Mouse (Mus musculus) CH12.LX (cell line): ENCODE data around the gene Wsb2. TPM values are rescaled to one million over a fixed set of nuclear protein-coding genes. Genes with fewer than 3 reads are reported as not detected.

ENCODE experiments used
- DNase-seq: peaks from one replicate; pipeline ENCODE4 v3.0.0-alpha.2; 2013; ENCODE audit errors: extremely low read depth
- H3K27ac ChIP-seq: 2 replicates; pipeline ENCODE4 v1.5.1; 2012; ENCODE audit warnings: low read depth, mild to moderate bottlenecking, control low read depth, moderate library complexity; ENCODE audit not compliant: insufficient read depth
- H3K27me3 ChIP-seq: replicated peaks from 2 replicates; pipeline ENCODE3; 2012; ENCODE audit warnings: inconsistent platforms
- H3K36me3 ChIP-seq, 2 experiments: replicated peaks in 1 of 2; 2 replicates each; pipeline versions ENCODE3 to v1.6.1; 2012; ENCODE audit warnings: inconsistent platforms in 1 of 2, low read length in 1 of 2, mild to moderate bottlenecking in 1 of 2, mixed read lengths in 1 of 2, moderate library complexity in 1 of 2; ENCODE audit not compliant: control insufficient read depth in 1 of 2, insufficient read depth in 1 of 2
- H3K4me1 ChIP-seq, 2 experiments: 2 replicates each; pipeline ENCODE4 v1.6.1; 2012; ENCODE audit warnings: inconsistent platforms in 1 of 2, moderate library complexity in 1 of 2; ENCODE audit not compliant: insufficient read depth in 2 of 2, control insufficient read depth in 1 of 2
- H3K4me2 ChIP-seq: 2 replicates; pipeline ENCODE4 v1.6.1; 2012; ENCODE audit warnings: low read depth, mild to moderate bottlenecking, control low read depth; ENCODE audit not compliant: poor library complexity, insufficient read depth, severe bottlenecking
- H3K4me3 ChIP-seq, 3 experiments: fragments of 150-350 bp in 1 of 3; sonication (generic) in 1 of 3; replicated peaks in 1 of 3; 2 replicates each; pipeline versions ENCODE3 to v1.5.1; 2011 to 2012; ENCODE audit warnings: low read depth in 2 of 3, low read length in 2 of 3, mild to moderate bottlenecking in 2 of 3, moderate library complexity in 2 of 3, control low read depth in 1 of 3, improper control_type of control experiment in 1 of 3, inconsistent platforms in 1 of 3, mixed read lengths in 1 of 3; ENCODE audit not compliant: poor library complexity in 1 of 3
- H3K79me2 ChIP-seq: replicated peaks from 2 replicates; pipeline ENCODE4 v1.6.1; 2012; ENCODE audit warnings: mild to moderate bottlenecking, moderate library complexity; ENCODE audit not compliant: control insufficient read depth, poor library complexity, insufficient read depth, severe bottlenecking; ENCODE audit errors: extremely low read depth
- H3K9ac ChIP-seq: 2 replicates; pipeline ENCODE4 v1.6.1; 2012; ENCODE audit warnings: low read depth, mild to moderate bottlenecking, control low read depth, moderate library complexity; ENCODE audit not compliant: insufficient read depth
- H3K9me3 ChIP-seq: replicated peaks from 2 replicates; pipeline ENCODE3; 2012; ENCODE audit warnings: low read length, inconsistent platforms, mixed read lengths
- CHD1 ChIP-seq: IDR thresholded peaks from 2 replicates; pipeline ENCODE4 v1.6.1; 2012; ENCODE audit warnings: low read depth, low read length, improper control_type of control experiment, inconsistent platforms
- CHD2 ChIP-seq: IDR thresholded peaks from 2 replicates; pipeline ENCODE4 v1.6.1; 2011; ENCODE audit warnings: low read length, improper control_type of control experiment
- E2F4 ChIP-seq: IDR thresholded peaks from 2 replicates; pipeline ENCODE4 v1.6.1; 2011; ENCODE audit warnings: low read depth, low read length, improper control_type of control experiment; ENCODE audit not compliant: insufficient replicate concordance
- ELF1 ChIP-seq: IDR thresholded peaks from 2 replicates; pipeline ENCODE4 v1.6.1; 2014; ENCODE audit warnings: low read depth, mild to moderate bottlenecking, inconsistent platforms, low read length, improper control_type of control experiment
- EP300 ChIP-seq: IDR thresholded peaks from 2 replicates; pipeline ENCODE4 v1.6.1; 2011; ENCODE audit warnings: low read length, improper control_type of control experiment
- ETS1 ChIP-seq: conservative IDR thresholded peaks from 2 replicates; pipeline ENCODE4 v1.6.1; 2012; ENCODE audit warnings: low read depth, mild to moderate bottlenecking, inconsistent platforms, low read length, improper control_type of control experiment, moderate library complexity
- HCFC1 ChIP-seq: IDR thresholded peaks from 2 replicates; pipeline ENCODE4 v1.6.1; 2012; ENCODE audit warnings: low read depth, mild to moderate bottlenecking, inconsistent platforms, low read length, improper control_type of control experiment
- IRF4 ChIP-seq: IDR thresholded peaks from 2 replicates; pipeline ENCODE4 v1.6.1; 2014; ENCODE audit warnings: low read depth, mild to moderate bottlenecking, inconsistent platforms, low read length, improper control_type of control experiment
- KAT2A ChIP-seq: IDR thresholded peaks from 2 replicates; pipeline ENCODE4 v1.6.1; 2012; ENCODE audit warnings: low read length, improper control_type of control experiment, inconsistent platforms; ENCODE audit not compliant: insufficient replicate concordance
- MAFK ChIP-seq: IDR thresholded peaks from 2 replicates; pipeline ENCODE4 v1.6.1; 2011; ENCODE audit warnings: low read length, improper control_type of control experiment; ENCODE audit not compliant: insufficient replicate concordance
- MAZ ChIP-seq: IDR thresholded peaks from 2 replicates; pipeline ENCODE4 v1.6.1; 2012; ENCODE audit warnings: low read depth, mild to moderate bottlenecking, inconsistent platforms, low read length, improper control_type of control experiment, moderate library complexity
- MXI1 ChIP-seq: IDR thresholded peaks from 2 replicates; pipeline ENCODE4 v1.6.1; 2011; ENCODE audit warnings: mild to moderate bottlenecking, low read depth, low read length, improper control_type of control experiment
- MYC ChIP-seq: IDR thresholded peaks from 2 replicates; pipeline ENCODE4 v1.6.1; 2011; ENCODE audit warnings: low read depth, mild to moderate bottlenecking, improper control_type of control experiment, low read length
- NELFE ChIP-seq: IDR thresholded peaks from 2 replicates; pipeline ENCODE4 v1.6.1; 2011; ENCODE audit warnings: low read depth, low read length, improper control_type of control experiment
- NRF1 ChIP-seq: IDR thresholded peaks from 2 replicates; pipeline ENCODE4 v1.6.1; 2014; ENCODE audit warnings: low read depth, mild to moderate bottlenecking, inconsistent platforms, low read length, improper control_type of control experiment, moderate library complexity
- PAX5 ChIP-seq: IDR thresholded peaks from 2 replicates; pipeline ENCODE4 v1.6.1; 2012; ENCODE audit warnings: low read length, inconsistent platforms, mixed read lengths
- POLR2A ChIP-seq: IDR thresholded peaks from 2 replicates; pipeline ENCODE4 v1.6.1; 2011; ENCODE audit warnings: low read depth, mild to moderate bottlenecking, improper control_type of control experiment, low read length
- POLR2AphosphoS2 ChIP-seq: IDR thresholded peaks from 2 replicates; pipeline ENCODE4 v1.6.1; 2011; ENCODE audit warnings: low read depth, low read length, improper control_type of control experiment
- RAD21 ChIP-seq: IDR thresholded peaks from 2 replicates; pipeline ENCODE4 v1.6.1; 2011; ENCODE audit warnings: low read depth, mild to moderate bottlenecking, low read length, improper control_type of control experiment, moderate library complexity
- RCOR1 ChIP-seq: conservative IDR thresholded peaks from 2 replicates; pipeline ENCODE4 v1.6.1; 2012; ENCODE audit warnings: low read depth, mild to moderate bottlenecking, inconsistent platforms, low read length, improper control_type of control experiment
- SIN3A ChIP-seq: IDR thresholded peaks from 2 replicates; pipeline ENCODE4 v1.6.1; 2012; ENCODE audit warnings: low read length, improper control_type of control experiment, inconsistent platforms
- TBP ChIP-seq: conservative IDR thresholded peaks from 2 replicates; pipeline ENCODE4 v1.6.1; 2011; ENCODE audit warnings: low read depth, low read length, improper control_type of control experiment
- TCF12 ChIP-seq: IDR thresholded peaks from 2 replicates; pipeline ENCODE4 v1.6.1; 2014; ENCODE audit warnings: low read depth, mild to moderate bottlenecking, inconsistent platforms, low read length, improper control_type of control experiment
- UBTF ChIP-seq: IDR thresholded peaks from 2 replicates; pipeline ENCODE4 v1.6.1; 2012; ENCODE audit warnings: low read depth, mild to moderate bottlenecking, inconsistent platforms, low read length, improper control_type of control experiment, moderate library complexity
- USF1 ChIP-seq: IDR thresholded peaks from 2 replicates; pipeline ENCODE4 v1.6.1; 2014; ENCODE audit warnings: low read depth, mild to moderate bottlenecking, inconsistent platforms, low read length, improper control_type of control experiment
- USF2 ChIP-seq: conservative IDR thresholded peaks from 2 replicates; pipeline ENCODE4 v1.6.1; 2011; ENCODE audit warnings: low read depth, low read length, improper control_type of control experiment
- ZKSCAN1 ChIP-seq: IDR thresholded peaks from 2 replicates; pipeline ENCODE4 v1.6.1; 2012; ENCODE audit warnings: low read depth, inconsistent platforms, low read length, improper control_type of control experiment, borderline replicate concordance
- dilution Hi-C: fragments of 300-500 bp; cut with MboI; formaldehyde crosslinking; loops from 2 replicates; pipeline ENCODE4 v1.14.3; 2020; ENCODE audit warnings: low sequenced_read_pairs; ENCODE audit not compliant: extremely low pct_unique_long_range_greater_than_20kb, extremely low pct_ligation_motif_present
- in situ Hi-C: fragments of 300-500 bp; cut with MboI; formaldehyde crosslinking; loops from 3 replicates; pipeline ENCODE4 v1.14.3; 2019; ENCODE audit warnings: low sequenced_read_pairs, low pct_ligation_motif_present, low pct_unique_long_range_greater_than_20kb, mixed read lengths
- polyA plus RNA-seq: library from polyadenylated mRNA; unstranded; fragments of >175 nt; gene quantifications from 2 replicates; pipeline ENCODE4 v1.2.1, GENCODE M21; 2012; ENCODE audit warnings: low read depth; ENCODE audit not compliant: insufficient read length
- total RNA-seq, 2 experiments: library from RNA; depleted of rRNA; stranded (reverse); fragments of 300-350 nt in 1 of 2; fragments of >200 nt in 1 of 2; gene quantifications; 2 replicates each; pipeline ENCODE4 v1.2.3; 2012 to 2014

Gene Wsb2
- total and polyA plus RNA-seq, 3 experiments: 36.1 to 44.2 (median 41.7) TPM

DNA sequence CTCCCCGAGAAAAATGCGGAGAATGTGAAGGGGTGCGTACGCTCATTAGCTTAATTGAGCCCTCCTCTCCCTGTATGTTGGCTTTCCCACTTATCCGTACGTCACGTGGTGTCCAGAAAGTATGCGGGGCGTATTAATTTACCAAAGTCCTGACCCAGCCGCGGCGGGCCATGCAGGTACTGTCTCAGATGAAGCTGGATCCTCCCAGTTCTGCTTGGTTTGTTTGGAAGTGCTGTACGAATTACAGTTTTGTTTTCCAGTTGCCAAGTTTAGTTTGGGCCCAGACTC is 3.1 kb downstream of the Wsb2 start:
- peaks cover 20 to 29% of the 10 kb centered on the region in 2 experiments for H3K36me3 ChIP-seq
- H3K4me1 ChIP-seq: peaks cover 18 to 69% of the 10 kb centered on the region in 2 experiments
- H3K27me3 ChIP-seq: no peaks in the 10 kb centered on the region
- H3K4me2 ChIP-seq: no peak overlapping the region
- TF ChIP-seq POLR2AphosphoS2 (no peak), USF2 (no peak), RCOR1 (no peak), TCF12 (no peak), CHD1 (no peak), HCFC1 (no peak), NELFE (no peak), ELF1 (no peak), IRF4 (no peak), MAZ (no peak), PAX5 (no peak), SIN3A (no peak), EP300 (no peak), ETS1 (no peak), USF1 (no peak), MXI1 (no peak), KAT2A (no peak), RAD21 (no peak), CHD2 (no peak)
- TF ChIP-seq, all 38 proteins: peak for 0
- in situ Hi-C loops (no loop called here), dilution Hi-C loops (no loop called here)
- DNase-seq: no peak
- no peak overlapping the region for H3K4me3 ChIP-seq
- H3K27ac ChIP-seq: no peak overlapping the region
- H3K9me3 ChIP-seq: no peaks in the 10 kb centered on the region
- H3K79me2 ChIP-seq: peaks cover 16% of the 10 kb centered on the region
- H3K9ac ChIP-seq: no peak overlapping the region

DNA sequence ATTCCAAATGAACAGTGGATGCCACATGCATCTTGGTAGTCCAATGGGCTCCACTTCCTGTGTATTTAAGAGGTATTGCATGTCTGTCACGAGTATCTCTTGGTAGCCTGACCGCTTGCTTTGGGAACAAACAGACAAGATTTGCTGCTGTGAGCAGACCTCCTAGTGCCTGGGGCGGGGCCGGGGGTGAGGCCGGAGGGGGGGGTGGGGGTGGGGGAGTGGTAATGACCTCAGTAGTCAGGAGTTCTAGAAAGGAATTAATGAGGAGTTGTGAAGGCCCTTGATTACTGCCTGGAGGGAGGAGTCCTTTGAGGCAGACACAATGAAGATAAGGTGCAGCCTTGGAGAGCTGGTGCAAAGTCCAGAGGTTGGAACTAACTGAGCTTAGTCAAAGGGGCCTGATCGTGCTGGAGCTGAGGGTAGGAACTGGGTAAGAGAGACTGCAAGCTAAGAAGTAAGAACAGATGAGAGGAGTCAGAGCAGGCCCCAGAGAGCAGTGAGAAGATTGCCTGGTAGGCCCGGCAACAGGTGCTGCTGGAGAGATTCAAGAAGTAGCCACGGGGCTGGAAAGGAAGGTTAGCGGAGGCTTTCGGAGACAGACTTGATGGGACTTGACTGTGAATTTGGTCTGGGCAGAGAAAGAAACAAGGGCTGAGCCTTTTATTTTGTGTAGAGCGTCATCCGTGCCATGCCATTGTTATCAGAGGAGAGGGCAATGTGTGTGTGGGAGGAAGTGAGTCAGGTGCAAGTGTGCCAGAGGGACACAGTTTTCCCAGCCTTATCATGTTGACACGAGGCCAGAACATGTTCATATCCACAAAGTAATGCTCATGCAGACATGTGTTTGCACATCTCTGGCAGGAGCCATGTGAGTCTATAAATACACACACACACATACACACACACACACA is 3.8 kb downstream of the Wsb2 start:
- no peaks in the 10 kb centered on the region for H3K9me3 ChIP-seq
- H3K27me3 ChIP-seq: no peaks in the 10 kb centered on the region
- no peak overlapping the region for H3K4me2 ChIP-seq
- no peak for DNase-seq
- H3K4me3 ChIP-seq: no peak overlapping the region
- H3K79me2 ChIP-seq: peaks cover 16% of the 10 kb centered on the region
- H3K4me1 ChIP-seq: peaks cover 15 to 62% of the 10 kb centered on the region in 2 experiments
- dilution Hi-C loops: no loop called here
- H3K9ac ChIP-seq: no peak overlapping the region
- H3K36me3 ChIP-seq: peaks cover 26 to 36% of the 10 kb centered on the region in 2 experiments
- TF ChIP-seq MYC (no peak), RAD21 (no peak), RCOR1 (no peak), E2F4 (no peak), KAT2A (no peak), IRF4 (no peak), USF1 (no peak), EP300 (no peak), CHD1 (no peak), POLR2AphosphoS2 (no peak), PAX5 (no peak), ZKSCAN1 (no peak), UBTF (no peak), MAFK (no peak), TBP (no peak), POLR2A (no peak), NRF1 (no peak)
- TF ChIP-seq, all 38 proteins: peak for 0
- in situ Hi-C loops: no loop called here
- H3K27ac ChIP-seq: no peak overlapping the region
